Mouse (Mus musculus) CH12.LX (cell line): ENCODE measurements around the gene Olfr516.

Experiments
- CTCF ChIP-seq, 2 experiments: IDR thresholded peaks in 1 of 2; conservative IDR thresholded peaks in 1 of 2; 2 replicates each; pipeline ENCODE4 v1.5.1; 2011 to 2012; ENCODE audit warnings: low read depth in 2 of 2, low read length in 2 of 2, improper control_type of control experiment in 1 of 2, inconsistent platforms in 1 of 2, mild to moderate bottlenecking in 1 of 2, moderate library complexity in 1 of 2
- GABPA ChIP-seq: IDR thresholded peaks from 2 replicates; pipeline ENCODE4 v1.6.1; 2012; ENCODE audit warnings: low read depth, low read length, improper control_type of control experiment, inconsistent platforms; ENCODE audit not compliant: insufficient replicate concordance
- IRF4 ChIP-seq: IDR thresholded peaks from 2 replicates; pipeline ENCODE4 v1.6.1; 2014; ENCODE audit warnings: low read depth, mild to moderate bottlenecking, inconsistent platforms, low read length, improper control_type of control experiment
- JUND ChIP-seq: conservative IDR thresholded peaks from 2 replicates; pipeline ENCODE4 v1.6.1; 2011; ENCODE audit warnings: low read depth, low read length, improper control_type of control experiment
- MAFK ChIP-seq: IDR thresholded peaks from 2 replicates; pipeline ENCODE4 v1.6.1; 2011; ENCODE audit warnings: low read length, improper control_type of control experiment; ENCODE audit not compliant: insufficient replicate concordance
- MXI1 ChIP-seq: IDR thresholded peaks from 2 replicates; pipeline ENCODE4 v1.6.1; 2011; ENCODE audit warnings: mild to moderate bottlenecking, low read depth, low read length, improper control_type of control experiment
- POLR2A ChIP-seq: IDR thresholded peaks from 2 replicates; pipeline ENCODE4 v1.6.1; 2011; ENCODE audit warnings: low read depth, mild to moderate bottlenecking, improper control_type of control experiment, low read length
- SMC3 ChIP-seq: IDR thresholded peaks from 2 replicates; pipeline ENCODE4 v1.6.1; 2011; ENCODE audit warnings: low read depth, low read length, improper control_type of control experiment
- UBTF ChIP-seq: IDR thresholded peaks from 2 replicates; pipeline ENCODE4 v1.6.1; 2012; ENCODE audit warnings: low read depth, mild to moderate bottlenecking, inconsistent platforms, low read length, improper control_type of control experiment, moderate library complexity
- USF1 ChIP-seq: IDR thresholded peaks from 2 replicates; pipeline ENCODE4 v1.6.1; 2014; ENCODE audit warnings: low read depth, mild to moderate bottlenecking, inconsistent platforms, low read length, improper control_type of control experiment
- ZC3H11A ChIP-seq: IDR thresholded peaks from 2 replicates; pipeline ENCODE4 v1.6.1; 2012; ENCODE audit warnings: low read depth, mild to moderate bottlenecking, inconsistent platforms, low read length, improper control_type of control experiment
- ZNF384 ChIP-seq: IDR thresholded peaks from 2 replicates; pipeline ENCODE4 v1.6.1; 2012; ENCODE audit warnings: low read depth, low read length, improper control_type of control experiment, inconsistent platforms

GRCm38 (mm10) chr7:108894320-108894719 is 44.0 kb upstream of the Olfr516 start, which contains the start of gene Olfr519:
- TF ChIP-seq IRF4 = no peak
- TF ChIP-seq POLR2A = no peak
- no peak for TF ChIP-seq JUND
- no peak for TF ChIP-seq GABPA
- no peak for TF ChIP-seq ZC3H11A
- TF ChIP-seq UBTF = no peak
- no peak for TF ChIP-seq MXI1
- no peak for TF ChIP-seq CTCF (conservative IDR thresholded peaks at IDR 0.05 in 1 of 2, IDR thresholded peaks at IDR 0.05 in 1 of 2; ENCODE audit: low read depth in 2 of 2, low read length in 2 of 2)
- TF ChIP-seq MAFK = no peak
- no peak for TF ChIP-seq USF1
- TF ChIP-seq SMC3 = no peak
- no peak for TF ChIP-seq ZNF384
